Mouse (Mus musculus) ES-E14 (cell line): ENCODE measurements around the gene Dnajb3.

Source experiments
- CHD2 ChIP-seq: IDR thresholded peaks from 2 replicates; pipeline ENCODE4 v1.6.1; 2014; ENCODE audit warnings: mild to moderate bottlenecking, low read depth, low read length, inconsistent platforms
- HCFC1 ChIP-seq: IDR thresholded peaks from 2 replicates; pipeline ENCODE4 v1.6.1; 2012; ENCODE audit warnings: low read length, inconsistent platforms, borderline replicate concordance; ENCODE audit not compliant: insufficient read depth
- MAFK ChIP-seq: IDR thresholded peaks from 2 replicates; pipeline ENCODE4 v1.6.1; 2014; ENCODE audit warnings: mild to moderate bottlenecking, low read depth, low read length, inconsistent platforms; ENCODE audit not compliant: insufficient read depth
- ZC3H11A ChIP-seq: IDR thresholded peaks from 2 replicates; pipeline ENCODE4 v1.6.1; 2012; ENCODE audit warnings: low read depth, mild to moderate bottlenecking, inconsistent platforms, low read length, borderline replicate concordance
- ZNF384 ChIP-seq: IDR thresholded peaks from 2 replicates; pipeline ENCODE4 v1.6.1; 2012; ENCODE audit warnings: low read depth, low read length, inconsistent platforms

GRCm38 (mm10) chr1:88195687-88196086, 9.9 kb downstream of the Dnajb3 start:
- TF ChIP-seq CHD2 = no peak
- no peak for TF ChIP-seq MAFK
- TF ChIP-seq ZNF384 = no peak
- no peak for TF ChIP-seq ZC3H11A
- TF ChIP-seq HCFC1 = no peak
